Mouse (Mus musculus) heart, embryonic 10.5 days (tissue): ENCODE measurements around the gene Selenow. TPM values are rescaled to one million over a fixed set of nuclear protein-coding genes. Genes with fewer than 3 reads are reported as not detected.
"Not testable (repeated sequence)": the region's sequence is repeated elsewhere in the genome, so short reads cannot be mapped to it uniquely, and the experiment has no call there.

Source experiments
- DNase-seq: peaks from one replicate; pipeline ENCODE4 v3.0.0-alpha.2; 2017; ENCODE audit warnings: low spot score
- H3K27ac ChIP-seq: fragments of 300-500 bp; sonication (generic); 2 replicates; pipeline ENCODE4 v1.5.1; 2016; ENCODE audit warnings: mild to moderate bottlenecking
- H3K27me3 ChIP-seq: fragments of 300-500 bp; sonication (generic); 2 replicates; pipeline ENCODE4 v1.6.1; 2016; ENCODE audit warnings: mild to moderate bottlenecking; ENCODE audit not compliant: poor library complexity, insufficient read depth, severe bottlenecking
- H3K36me3 ChIP-seq: fragments of 300-500 bp; sonication (generic); 2 replicates; pipeline ENCODE4 v1.6.1; 2016; ENCODE audit warnings: mild to moderate bottlenecking, moderate library complexity
- H3K4me1 ChIP-seq: fragments of 300-500 bp; sonication (generic); 2 replicates; pipeline ENCODE4 v1.6.1; 2016; ENCODE audit warnings: mild to moderate bottlenecking
- H3K4me3 ChIP-seq: fragments of 300-500 bp; sonication (generic); 2 replicates; pipeline ENCODE4 v1.5.1; 2016; ENCODE audit warnings: mild to moderate bottlenecking, moderate library complexity
- H3K9me3 ChIP-seq: fragments of 300-500 bp; sonication (generic); 2 replicates; pipeline ENCODE4 v1.6.1; 2016; ENCODE audit warnings: mild to moderate bottlenecking, moderate library complexity
- WGBS: fragments of 180-500 bp; shearing (Covaris S2); methylation state at CpG from one replicate; pipeline ENCODE4 v1.1.7; 2016; 5-methylcytosine and 5-hydroxymethylcytosine counted together
- polyA plus RNA-seq: library from polyadenylated mRNA; unstranded; fragments of >200 nt; fragmentation: Nextera tagmentation; extraction: Ambion mirVana; gene quantifications from 2 replicates; pipeline ENCODE4 v1.2.1, GENCODE M21; 2016

The Selenow gene
- polyA plus RNA-seq, 1 experiment from 2014 or later, result 750 TPM

DNA sequence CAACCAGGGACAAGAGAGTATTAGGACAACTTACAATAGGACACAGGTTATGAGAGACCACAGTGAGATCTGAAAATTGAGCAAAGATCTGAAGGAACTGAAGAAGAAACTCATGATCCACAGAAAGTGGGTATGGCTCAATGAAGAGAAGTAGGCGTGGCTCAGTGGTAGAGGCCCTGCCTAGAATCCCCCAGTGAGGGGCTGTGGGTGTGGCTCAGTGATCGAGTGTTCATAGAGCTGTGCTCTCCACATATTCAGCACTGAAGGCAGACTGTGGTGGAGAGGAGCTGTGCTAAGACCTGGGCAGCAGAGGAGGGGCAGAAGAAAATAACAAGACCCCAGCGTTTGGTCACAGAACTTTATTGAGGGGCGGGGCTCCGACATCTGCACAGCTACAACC lies 15.3 kb upstream of the Selenow start:
- DNase-seq, result no peak
- Histone ChIP-seq H3K27ac (no peak overlapping the region), H3K36me3 (peaks cover 75% of the 10 kb centered on the region), H3K27me3 (no peaks in the 10 kb centered on the region), H3K4me1 (peaks cover 5% of the 10 kb centered on the region; the same call in 1 of the 2 replicates), H3K4me3 (no peak overlapping the region), H3K9me3 (no peaks in the 10 kb centered on the region)
- WGBS, result 83% methylated on average over 5 of the region's 5 CpGs

DNA sequence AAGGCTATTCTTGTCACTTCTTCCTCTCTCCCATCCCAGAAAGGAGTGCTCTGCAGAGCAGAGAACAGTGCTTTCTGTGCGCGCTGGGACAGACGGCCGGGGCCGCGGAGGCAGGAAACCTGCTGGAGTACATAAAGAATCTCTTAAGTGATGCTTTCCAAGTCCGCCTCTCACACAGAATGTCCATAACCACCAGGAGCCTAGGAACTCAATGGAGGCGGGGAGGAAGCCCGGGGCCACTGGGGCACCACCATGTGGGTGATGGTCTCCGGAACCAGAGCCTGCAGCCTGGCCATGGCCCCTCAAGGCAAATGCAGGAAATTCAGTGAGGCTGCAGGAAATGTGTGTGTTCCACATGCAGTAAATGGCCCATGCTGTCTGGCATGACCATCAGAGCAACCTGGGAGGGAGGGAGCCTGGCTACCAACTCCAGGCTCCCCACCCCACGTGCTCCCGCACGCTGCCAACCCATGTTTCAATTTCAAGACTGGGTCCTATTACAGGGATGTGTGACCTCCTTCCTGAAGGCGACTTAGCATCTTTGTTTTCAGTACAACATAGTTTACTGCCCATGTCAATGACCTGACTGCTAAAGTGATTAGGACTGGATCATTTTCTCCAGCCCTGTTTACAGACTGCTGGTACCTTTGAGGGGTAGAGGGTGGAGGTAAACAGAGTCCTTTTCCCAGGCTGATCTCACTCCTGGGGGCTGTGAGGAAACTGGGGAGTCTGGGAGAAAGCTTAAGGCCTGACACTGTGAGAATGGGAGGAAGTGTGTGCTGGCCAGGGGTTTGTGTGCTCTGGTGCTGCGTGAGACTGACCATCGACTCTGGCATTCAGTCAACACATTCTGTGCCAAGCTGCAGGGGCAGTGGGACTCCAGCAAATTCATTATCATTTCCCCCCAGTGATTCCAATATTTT lies 11.5 kb upstream of the Selenow start:
- Histone ChIP-seq H3K27me3 (no peaks in the 10 kb centered on the region), H3K27ac (0 out of 2 replicates have a peak overlapping the region, but pooled peaks have one; percentile 4), H3K4me3 (no peak overlapping the region), H3K4me1 (peaks cover 5% of the 10 kb centered on the region; the same call in 1 of the 2 replicates), H3K9me3 (no peaks in the 10 kb centered on the region), H3K36me3 (peaks cover 37% of the 10 kb centered on the region)
- no peak for DNase-seq
- 50% methylated on average over 16 of the region's 16 CpGs for WGBS

DNA sequence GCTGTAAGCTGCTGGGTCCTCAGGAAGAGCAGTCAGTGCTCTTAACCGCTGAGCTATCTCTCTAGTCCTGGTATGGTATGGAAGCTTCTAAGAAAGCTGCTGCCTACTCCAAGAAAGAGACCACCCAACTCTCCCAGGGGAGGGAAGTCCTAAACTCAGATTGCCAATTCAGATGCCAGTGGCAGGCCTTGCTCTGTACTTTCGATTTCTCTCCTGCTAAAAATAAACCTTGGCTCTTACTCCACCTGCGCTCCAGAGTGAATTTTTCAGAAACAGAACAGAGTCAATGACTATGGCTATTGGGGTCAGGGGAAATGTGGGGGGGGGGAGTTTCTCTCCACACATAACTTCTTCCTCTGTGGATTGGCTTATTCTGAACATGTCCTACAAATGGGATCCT lies 9.4 kb upstream of the Selenow start:
- H3K4me3 ChIP-seq, result no peak overlapping the region
- DNase-seq, result no peak
- no peaks in the 10 kb centered on the region for H3K27me3 ChIP-seq
- no peak overlapping the region for H3K27ac ChIP-seq
- H3K9me3 ChIP-seq, result no peaks in the 10 kb centered on the region
- peaks cover 16% of the 10 kb centered on the region for H3K36me3 ChIP-seq
- H3K4me1 ChIP-seq, result peaks cover 5% of the 10 kb centered on the region; the same call in 1 of the 2 replicates
- 51% methylated on average over 3 of the region's 3 CpGs for WGBS

DNA sequence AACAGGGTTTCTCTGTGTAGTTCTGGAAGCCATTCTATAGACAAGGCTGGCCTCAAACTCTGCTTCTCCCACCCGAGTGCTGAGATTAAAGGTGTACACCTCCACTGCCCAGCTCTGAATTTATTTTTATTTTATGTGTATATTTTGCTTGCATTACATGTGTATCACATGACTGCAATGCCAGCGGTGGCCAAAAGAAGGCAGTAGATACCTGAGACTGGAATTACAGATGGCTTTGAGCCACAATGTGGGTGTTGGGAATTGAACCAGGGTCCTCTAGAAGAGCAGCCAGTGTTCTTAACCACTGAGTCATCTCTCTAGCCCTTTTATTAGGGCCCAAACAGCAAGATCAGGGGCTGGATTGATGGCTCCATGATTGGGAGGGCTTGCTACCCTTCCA lies 8.3 kb upstream of the Selenow start:
- Histone ChIP-seq H3K4me3 (no peak overlapping the region), H3K27me3 (no peaks in the 10 kb centered on the region), H3K27ac (no peak overlapping the region), H3K9me3 (no peaks in the 10 kb centered on the region), H3K36me3 (peaks cover 7% of the 10 kb centered on the region; the same call in 1 of the 2 replicates), H3K4me1 (peaks cover 5% of the 10 kb centered on the region; the same call in 1 of the 2 replicates)
- DNase-seq, result no peak
- 57% methylated on average over 2 of the region's 2 CpGs for WGBS

DNA sequence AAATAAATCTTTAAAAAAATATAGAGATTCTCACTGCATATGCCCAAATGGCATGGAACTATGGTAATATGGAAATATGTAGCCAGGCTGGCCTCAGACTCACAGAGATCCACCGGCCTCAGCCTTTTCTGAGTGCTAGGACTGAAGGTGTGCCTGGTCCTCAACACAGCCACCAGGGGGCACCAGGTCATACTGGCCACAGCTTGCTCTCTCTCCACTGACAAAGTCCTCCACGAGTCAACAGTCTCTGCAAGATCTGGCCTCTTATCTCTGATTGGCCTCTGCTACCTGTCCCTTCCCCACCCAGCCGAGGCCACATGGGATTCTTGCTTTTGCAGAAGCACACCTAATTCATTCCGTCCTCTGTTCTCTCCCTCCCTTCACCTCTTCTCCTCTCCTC lies 7.7 kb upstream of the Selenow start:
- Histone ChIP-seq H3K4me1 (peaks cover 5% of the 10 kb centered on the region; the same call in 1 of the 2 replicates), H3K9me3 (no peaks in the 10 kb centered on the region), H3K4me3 (no peak overlapping the region), H3K27me3 (no peaks in the 10 kb centered on the region), H3K27ac (no peak overlapping the region), H3K36me3 (peaks cover 2% of the 10 kb centered on the region; the same call in 1 of the 2 replicates)
- DNase-seq, result peak; percentile 86
- 19% methylated on average over 4 of the region's 4 CpGs for WGBS

DNA sequence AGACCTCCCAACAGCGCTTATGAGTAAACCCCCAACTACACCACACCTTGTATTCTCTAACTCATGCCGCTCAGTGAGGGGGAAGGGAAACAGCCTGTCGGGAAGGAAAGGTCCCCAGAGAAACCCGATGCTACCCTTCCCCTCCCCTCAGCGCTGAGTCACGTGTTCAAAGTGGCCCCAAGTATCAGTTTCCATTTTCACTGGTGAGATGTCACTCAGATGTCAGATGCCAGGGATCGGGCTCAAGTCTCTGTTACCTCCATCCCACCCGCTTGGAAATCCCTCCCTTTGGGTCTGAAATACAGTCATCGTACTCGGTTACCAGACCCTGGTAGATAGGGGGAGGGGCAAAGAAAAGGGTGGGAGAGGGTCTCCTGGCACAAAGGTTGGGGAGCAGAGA lies 406 bp downstream of the Selenow start:
- DNase-seq, result peak; percentile 82
- Histone ChIP-seq H3K9me3 (no peaks in the 10 kb centered on the region), H3K4me1 (peaks cover 21% of the 10 kb centered on the region), H3K27me3 (no peaks in the 10 kb centered on the region; the same call in 1 of the 2 replicates), H3K36me3 (peaks cover 32% of the 10 kb centered on the region), H3K27ac (peak overlapping the region; percentile 97), H3K4me3 (peak overlapping the region; percentile 81)
- WGBS, result 1% methylated on average over 10 of the region's 10 CpGs

DNA sequence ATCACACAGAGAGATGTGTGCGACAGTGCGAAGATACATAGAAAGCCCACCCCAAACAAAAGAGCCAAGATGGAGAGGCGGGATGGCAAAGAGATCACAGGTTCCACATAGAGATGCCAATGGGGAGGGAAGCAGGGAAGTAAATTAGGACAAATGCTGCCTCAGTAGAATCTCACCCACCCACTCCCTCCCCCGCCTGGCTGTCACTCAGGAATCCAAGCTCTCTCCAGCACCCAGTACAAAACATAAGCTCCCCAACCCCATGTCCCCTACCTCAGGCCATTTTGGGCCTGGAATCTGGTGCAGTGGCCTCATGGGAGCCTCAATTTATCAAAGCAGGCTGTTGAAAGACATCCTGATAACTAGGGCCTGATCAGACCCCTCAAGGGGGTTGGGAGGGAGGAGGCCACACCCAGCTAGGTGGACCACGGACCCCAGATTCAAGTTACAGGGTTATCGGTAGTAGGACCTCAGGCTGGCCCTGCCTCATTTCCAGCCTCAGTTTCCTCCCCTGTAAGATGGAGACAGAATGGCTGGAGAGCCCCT lies 1.5 kb downstream of the Selenow start:
- WGBS, result 63% methylated on average over 6 of the region's 6 CpGs
- peak overlapping the region; percentile 81 for H3K4me3 ChIP-seq
- peaks cover 36% of the 10 kb centered on the region for H3K36me3 ChIP-seq
- peaks cover 21% of the 10 kb centered on the region for H3K4me1 ChIP-seq
- no peaks in the 10 kb centered on the region for H3K9me3 ChIP-seq
- DNase-seq, result no peak
- no peak overlapping the region for H3K27ac ChIP-seq
- H3K27me3 ChIP-seq, result no peaks in the 10 kb centered on the region; the same call in 1 of the 2 replicates

DNA sequence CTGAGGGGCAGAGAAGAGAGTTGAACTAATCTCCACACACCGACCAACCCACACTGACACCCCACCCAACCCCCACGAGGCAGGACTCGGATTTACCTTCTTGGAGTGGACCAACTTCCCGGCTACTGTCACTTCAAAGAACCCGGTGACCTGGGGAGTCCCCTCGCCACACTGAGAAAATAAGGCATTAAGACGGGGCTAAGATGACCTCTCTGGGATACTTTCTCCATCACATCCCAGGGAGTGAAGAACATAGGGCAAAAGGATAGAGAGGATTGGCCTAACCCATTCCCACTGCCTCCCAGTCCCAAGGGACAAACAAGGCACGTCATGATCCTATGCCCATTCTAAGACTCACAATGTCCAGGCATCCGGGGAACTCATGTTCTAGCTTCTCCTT lies 2.3 kb downstream of the Selenow start:
- Histone ChIP-seq H3K27ac (0 out of 2 replicates have a peak overlapping the region, but pooled peaks have one; percentile 9), H3K4me1 (peaks cover 21% of the 10 kb centered on the region), H3K27me3 (no peaks in the 10 kb centered on the region; the same call in 1 of the 2 replicates), H3K36me3 (peaks cover 36% of the 10 kb centered on the region), H3K4me3 (peak overlapping the region; percentile 81), H3K9me3 (no peaks in the 10 kb centered on the region)
- 86% methylated on average over 9 of the region's 9 CpGs for WGBS
- DNase-seq, result no peak

DNA sequence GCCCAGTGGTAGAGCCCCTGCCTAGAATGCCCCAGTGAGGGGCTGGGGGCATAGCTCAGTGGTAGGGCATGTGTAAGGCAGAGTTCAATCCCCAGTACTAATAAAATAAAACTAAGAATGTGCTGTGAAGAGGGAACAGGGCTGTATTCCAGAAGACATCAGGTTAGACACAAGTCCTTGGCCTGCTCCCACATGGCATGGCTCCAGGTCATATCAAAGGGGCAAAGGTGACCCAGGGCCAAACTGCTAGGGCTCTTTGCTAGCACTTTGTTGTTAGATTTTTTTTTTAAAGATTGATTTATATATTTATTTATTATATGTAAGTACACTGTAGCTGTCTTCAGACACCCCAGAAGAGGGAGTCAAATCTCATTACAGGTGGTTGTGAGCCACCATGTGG lies 3.8 kb downstream of the Selenow start:
- H3K4me3 ChIP-seq, result no peak overlapping the region
- H3K9me3 ChIP-seq, result no peaks in the 10 kb centered on the region
- no peak for DNase-seq
- H3K27me3 ChIP-seq, result no peaks in the 10 kb centered on the region
- peaks cover 21% of the 10 kb centered on the region for H3K4me1 ChIP-seq
- H3K27ac ChIP-seq, result no peak overlapping the region
- H3K36me3 ChIP-seq, result peaks cover 36% of the 10 kb centered on the region

DNA sequence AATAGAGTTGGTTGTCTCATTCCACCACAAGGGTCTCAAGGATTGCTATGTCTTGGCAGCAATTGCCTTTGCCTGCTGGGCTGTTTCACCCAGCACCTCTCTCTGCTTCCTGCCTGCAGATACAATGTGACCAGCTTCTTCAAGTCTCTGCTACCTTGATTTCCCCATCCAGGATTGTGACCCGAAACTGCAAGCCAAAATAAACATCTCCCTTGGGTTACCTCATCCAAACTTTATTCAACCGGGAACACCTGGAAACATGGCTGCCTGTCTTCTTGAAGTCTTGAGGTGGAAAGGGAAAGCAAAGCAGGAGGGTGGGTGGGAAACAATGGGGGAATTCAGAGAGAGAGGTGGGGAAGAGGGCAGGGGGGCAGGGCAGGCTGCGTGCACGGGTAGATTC lies 5.2 kb downstream of the Selenow start:
- DNase-seq, result no peak
- H3K27ac ChIP-seq, result no peak overlapping the region
- no peaks in the 10 kb centered on the region for H3K27me3 ChIP-seq
- H3K36me3 ChIP-seq, result peaks cover 36% of the 10 kb centered on the region
- H3K9me3 ChIP-seq, result no peaks in the 10 kb centered on the region
- no peak overlapping the region for H3K4me3 ChIP-seq
- H3K4me1 ChIP-seq, result peaks cover 14% of the 10 kb centered on the region
- WGBS, result 83% methylated on average over 4 of the region's 4 CpGs

DNA sequence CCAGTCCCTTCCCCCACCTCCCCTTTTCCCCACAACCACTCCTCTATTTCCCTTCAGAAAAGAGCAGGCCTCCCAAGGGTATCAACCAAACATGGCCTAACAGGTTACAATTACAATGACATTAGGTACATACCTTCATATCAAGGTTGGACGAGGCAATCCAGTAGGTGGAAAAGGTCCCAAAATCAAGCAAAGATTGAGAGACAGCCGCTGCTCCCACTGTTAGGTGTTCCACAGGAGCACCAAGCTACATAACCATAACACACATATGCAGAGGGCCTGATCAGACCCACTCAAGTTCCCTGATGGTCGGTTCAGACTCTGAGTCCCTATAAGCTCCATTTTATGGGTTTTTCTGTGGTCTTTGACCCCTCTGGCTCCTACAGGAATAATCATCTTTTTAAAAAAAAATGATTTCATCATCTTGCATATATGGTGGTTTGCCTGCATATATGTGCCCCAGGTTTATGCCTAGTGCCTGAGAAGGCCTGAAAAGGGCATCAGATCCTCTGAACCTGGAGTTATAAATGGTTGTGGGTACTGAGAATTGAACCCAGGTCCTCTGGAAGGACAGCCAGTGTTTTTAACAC lies 6.0 kb downstream of the Selenow start:
- no peaks in the 10 kb centered on the region for H3K9me3 ChIP-seq
- H3K27me3 ChIP-seq, result no peaks in the 10 kb centered on the region
- H3K4me1 ChIP-seq, result peaks cover 13% of the 10 kb centered on the region
- H3K36me3 ChIP-seq, result peaks cover 36% of the 10 kb centered on the region
- H3K27ac ChIP-seq, result no peak overlapping the region
- 83% methylated on average over 3 of the region's 3 CpGs for WGBS
- no peak overlapping the region for H3K4me3 ChIP-seq
- no peak for DNase-seq

DNA sequence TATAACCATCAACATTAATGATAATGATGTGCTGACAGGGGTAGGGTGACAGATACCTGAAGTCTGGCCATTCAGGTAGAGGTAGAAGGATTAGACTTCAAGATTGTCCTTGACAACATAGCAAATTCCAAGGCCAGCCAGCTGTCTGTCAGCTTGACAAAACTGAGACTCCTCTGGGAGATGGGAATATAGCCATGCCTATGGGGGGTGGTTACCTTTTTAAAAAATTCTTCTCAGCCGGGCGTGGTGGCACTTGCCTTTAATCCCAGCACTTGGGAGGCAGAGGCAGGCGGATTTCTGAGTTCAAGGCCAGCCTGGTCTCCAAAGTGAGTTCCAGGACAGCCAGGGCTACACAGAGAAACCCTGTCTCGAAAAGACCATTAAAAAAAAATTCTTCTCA lies 6.5 kb downstream of the Selenow start:
- peaks cover 36% of the 10 kb centered on the region for H3K36me3 ChIP-seq
- H3K4me3 ChIP-seq, DNase-seq, H3K4me1 ChIP-seq, H3K9me3 ChIP-seq, H3K27me3 ChIP-seq, H3K27ac ChIP-seq: not testable (repeated sequence)
- WGBS, result 86% methylated on average over 4 of the region's 4 CpGs

DNA sequence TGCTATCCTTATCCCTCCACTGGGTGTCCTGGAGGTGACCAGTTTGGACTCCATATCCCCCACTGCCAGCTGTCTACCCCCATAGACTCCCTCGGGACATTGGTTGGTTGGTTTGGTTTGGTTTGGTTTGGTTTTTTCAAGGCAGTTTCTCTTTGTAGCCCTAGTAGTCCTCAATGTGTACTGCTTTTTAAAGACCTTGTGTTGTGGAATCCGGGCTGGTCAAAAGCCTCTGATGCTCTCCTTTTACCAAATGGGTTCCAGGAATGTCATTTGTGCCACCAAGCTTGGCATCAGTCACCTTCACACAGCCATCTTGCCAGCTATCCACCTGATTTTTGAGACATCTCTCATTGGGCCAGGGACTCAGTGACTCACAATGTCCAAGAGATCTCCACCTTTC lies 7.5 kb downstream of the Selenow start:
- H3K36me3 ChIP-seq, result peaks cover 29% of the 10 kb centered on the region
- no peak overlapping the region for H3K27ac ChIP-seq
- H3K4me3 ChIP-seq, result no peak overlapping the region
- no peak for DNase-seq
- H3K9me3 ChIP-seq, result no peaks in the 10 kb centered on the region
- no peaks in the 10 kb centered on the region for H3K27me3 ChIP-seq
- 82% methylated on average over 2 of the region's 2 CpGs for WGBS
- no peaks in the 10 kb centered on the region; the same call in 1 of the 2 replicates for H3K4me1 ChIP-seq
